Mouse (Mus musculus) liver, embryonic 14 days (tissue): Measurements from ENCODE around the gene Mpo. TPM values are rescaled to one million over a fixed set of nuclear protein-coding genes. Genes with fewer than 3 reads are reported as not detected.

ENCODE experiments used
- polyA plus RNA-seq: library from polyadenylated mRNA; depleted of rRNA; stranded (reverse); fragments of >200 nt; gene quantifications from 2 replicates; pipeline ENCODE4 v1.2.3, GENCODE M21; 2012; rRNA removed

Gene Mpo
- 132 and 166 TPM in 2 replicates for polyA plus RNA-seq

GRCm38 (mm10) chr11:87793460-87793859, at the start of gene Mpo:
TSS of gene Mpo (plus strand) at chr11:87793581.

GRCm38 (mm10) chr11:87760301-87761081, 32.9 kb upstream of the Mpo start, which contains the start of gene Tspoap1:
TSS of gene Tspoap1 (plus strand) at chr11:87760541.

GRCm38 (mm10) chr11:87828239-87828900, 35.0 kb downstream of the Mpo start, which contains the start of gene Lpo:
TSS of gene Lpo (minus strand) at chr11:87828289.

GRCm38 (mm10) chr11:87852690-87853596, 59.6 kb downstream of the Mpo start, which contains the start of gene Mks1:
TSS of gene Mks1 (plus strand) at chr11:87853215.

Other genes starting within 250 kb of the Mpo start
- gene Gm11492, start 226.9 kb upstream of the Mpo start, polyA plus RNA-seq: not detected in 2 replicates
- 7.6 and 8.3 TPM in 2 replicates for gene Sept4, start 224.7 kb upstream of the Mpo start, polyA plus RNA-seq
- gene Mtmr4, start 201.4 kb upstream of the Mpo start, polyA plus RNA-seq: 6.2 and 6.8 TPM in 2 replicates
- gene Hsf5, start 176.4 kb upstream of the Mpo start, polyA plus RNA-seq: 0.02 TPM in 2 replicates
- 3.4 and 4.6 TPM in 2 replicates for gene Rnf43, start 130.9 kb upstream of the Mpo start, polyA plus RNA-seq
- gene Supt4a, start 56.0 kb upstream of the Mpo start, polyA plus RNA-seq: 113 and 125 TPM in 2 replicates
- gene Tspoap1, start 33.0 kb upstream of the Mpo start, polyA plus RNA-seq: 5.5 TPM in 2 replicates
- not detected in 2 replicates for gene Lpo, start 34.7 kb downstream of the Mpo start, polyA plus RNA-seq
- 2.0 and 2.1 TPM in 2 replicates for gene Mks1, start 59.6 kb downstream of the Mpo start, polyA plus RNA-seq
- 3.3 and 4.3 TPM in 2 replicates for gene Epx, start 82.0 kb downstream of the Mpo start, polyA plus RNA-seq
- not detected in 2 replicates for gene Olfr462, start 98.7 kb downstream of the Mpo start, polyA plus RNA-seq
- not detected in 2 replicates for gene Olfr463, start 103.8 kb downstream of the Mpo start, polyA plus RNA-seq
- not detected in 2 replicates for gene Olfr464, start 127.4 kb downstream of the Mpo start, polyA plus RNA-seq
- 22.7 and 22.9 TPM in 2 replicates for gene Dynll2, start 194.0 kb downstream of the Mpo start, polyA plus RNA-seq